Mouse (Mus musculus): Measurements from ENCODE around the gene Adgrb2. TPM values are rescaled to one million over a fixed set of nuclear protein-coding genes. Genes with fewer than 3 reads are reported as not detected.

Adgrb2 gene
- polyA plus RNA-seq, 1 experiment from 2014 or later: 3.1 TPM

DNA sequence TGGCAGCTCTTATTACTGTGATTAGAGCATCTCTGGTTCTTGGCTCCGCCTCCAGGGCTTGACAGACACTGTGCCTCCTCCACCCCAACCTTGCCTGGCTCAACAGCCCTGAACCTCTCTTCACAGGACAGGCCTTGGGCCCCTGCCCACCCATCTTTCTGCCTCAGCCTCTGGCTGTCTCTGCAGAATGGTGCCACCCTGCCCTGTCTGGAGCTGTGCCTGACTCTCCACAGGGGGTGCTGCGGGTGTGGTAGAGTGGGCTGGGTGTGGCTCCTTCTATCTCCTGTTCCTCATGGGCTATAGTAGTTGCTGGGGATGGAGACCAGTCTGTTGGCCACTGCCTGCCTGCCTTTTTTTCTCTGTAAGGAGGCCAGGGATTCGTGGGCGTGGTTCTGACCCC, 31.3 kb downstream of the Adgrb2 start:
- no peak for DNase-seq (ENCODE audit: low spot score)
- Histone ChIP-seq H3K27me3 (ENCODE audit: insufficient read depth, poor library complexity, severe bottlenecking) (peaks cover 46% of the 10 kb centered on the region), H3K27ac (no peak overlapping the region), H3K36me3 (peaks cover 12% of the 10 kb centered on the region), H3K4me3 (no peak overlapping the region), H3K4me1 (replicated peaks) (peaks cover 40% of the 10 kb centered on the region), H3K9me3 (no peaks in the 10 kb centered on the region)
- WGBS: 60% methylated on average over 4 of the region's 4 CpGs

DNA sequence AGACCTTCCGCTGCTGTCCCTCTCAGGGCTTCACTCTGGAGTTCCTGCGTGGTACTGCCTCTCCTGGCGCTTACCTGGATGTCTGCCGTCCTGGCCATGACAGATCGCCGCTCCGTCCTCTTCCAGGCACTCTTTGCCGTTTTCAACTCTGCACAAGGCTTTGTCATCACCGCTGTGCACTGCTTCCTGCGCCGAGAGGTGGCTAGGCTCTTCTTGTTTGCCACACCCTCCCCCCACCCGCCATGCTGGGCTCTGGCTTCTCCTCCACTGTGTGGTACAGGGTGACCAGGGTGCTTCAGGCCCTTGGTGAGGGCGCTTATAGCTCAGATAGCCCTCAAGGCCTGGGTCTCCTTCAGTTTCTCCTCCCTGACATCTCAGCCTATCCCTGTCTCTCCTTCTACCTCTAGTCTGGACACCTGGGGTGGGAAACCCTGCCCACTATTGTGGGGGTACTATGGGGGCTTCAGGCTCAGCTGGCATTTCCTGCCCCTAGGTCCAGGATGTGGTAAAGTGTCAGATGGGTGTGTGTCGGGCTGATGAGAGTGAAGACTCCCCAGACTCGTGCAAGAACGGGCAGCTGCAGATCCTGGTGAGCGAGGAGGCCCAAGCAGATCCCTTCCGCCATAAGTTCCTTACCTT, 32.5 kb downstream of the Adgrb2 start:
- DNase-seq (ENCODE audit: low spot score): no peak
- Histone ChIP-seq H3K4me1 (replicated peaks) (peaks cover 47% of the 10 kb centered on the region), H3K36me3 (peaks cover 2% of the 10 kb centered on the region), H3K4me3 (no peak overlapping the region), H3K27me3 (ENCODE audit: insufficient read depth, poor library complexity, severe bottlenecking) (peaks cover 41% of the 10 kb centered on the region), H3K27ac (no peak overlapping the region), H3K9me3 (no peaks in the 10 kb centered on the region)
- WGBS: 70% methylated on average over 18 of the region's 18 CpGs

- H3K27me3 ChIP-seq (ENCODE audit: insufficient read depth, poor library complexity, severe bottlenecking): peaks cover 5% of the 10 kb centered on the region; the same call in 1 of the 2 replicates
- H3K9me3 ChIP-seq: no peaks in the 10 kb centered on the region
- no peak overlapping the region for H3K27ac ChIP-seq
- no peaks in the 10 kb centered on the region for H3K36me3 ChIP-seq
- H3K4me1 ChIP-seq (replicated peaks): peaks cover 20% of the 10 kb centered on the region
- WGBS: 84% methylated on average over 8 of the region's 8 CpGs
- no peak for DNase-seq (ENCODE audit: low spot score)
- H3K4me3 ChIP-seq: no peak overlapping the region
These were observed 38.3 kb downstream of the Adgrb2 start for GRCm38 (mm10) chr4:130022952-130023351.

GRCm38 (mm10) chr4:130023511-130024231, 39.0 kb downstream of the Adgrb2 start:
- Histone ChIP-seq H3K4me3 (no peak overlapping the region), H3K27ac (no peak overlapping the region), H3K36me3 (no peaks in the 10 kb centered on the region), H3K27me3 (ENCODE audit: insufficient read depth, poor library complexity, severe bottlenecking) (peaks cover 3% of the 10 kb centered on the region; the same call in 1 of the 2 replicates), H3K9me3 (no peaks in the 10 kb centered on the region), H3K4me1 (replicated peaks) (peaks cover 27% of the 10 kb centered on the region)
- 77% methylated on average over 10 of the region's 10 CpGs for WGBS
- no peak for DNase-seq (ENCODE audit: low spot score)

DNA sequence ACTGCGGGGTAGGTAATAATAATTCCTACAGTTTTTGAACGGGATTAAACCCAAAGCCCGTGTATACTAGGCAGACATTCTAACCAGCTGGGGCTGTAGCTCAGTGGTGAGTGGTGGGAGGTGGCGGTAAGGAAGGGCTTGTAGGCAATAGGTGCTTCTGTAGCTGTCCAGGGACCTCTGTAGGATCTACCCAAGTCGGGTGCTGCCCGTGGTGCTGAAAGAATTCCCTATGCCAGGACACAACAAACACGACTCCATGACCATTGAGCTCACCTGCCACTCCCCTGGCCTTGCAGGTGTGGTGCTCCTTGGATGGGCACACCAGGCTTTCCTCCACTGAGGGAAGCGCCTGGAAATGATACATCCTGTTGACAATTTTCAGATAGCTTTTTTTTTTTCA, 40.9 kb downstream of the Adgrb2 start:
- no peak for DNase-seq (ENCODE audit: low spot score)
- no peaks in the 10 kb centered on the region for H3K9me3 ChIP-seq
- H3K36me3 ChIP-seq: no peaks in the 10 kb centered on the region
- H3K27me3 ChIP-seq (ENCODE audit: insufficient read depth, poor library complexity, severe bottlenecking): no peaks in the 10 kb centered on the region
- no peak overlapping the region for H3K4me3 ChIP-seq
- peaks cover 30% of the 10 kb centered on the region for H3K4me1 ChIP-seq (replicated peaks)
- 46% methylated on average over 8 of the region's 8 CpGs for WGBS
- H3K27ac ChIP-seq: no peak overlapping the region

DNA sequence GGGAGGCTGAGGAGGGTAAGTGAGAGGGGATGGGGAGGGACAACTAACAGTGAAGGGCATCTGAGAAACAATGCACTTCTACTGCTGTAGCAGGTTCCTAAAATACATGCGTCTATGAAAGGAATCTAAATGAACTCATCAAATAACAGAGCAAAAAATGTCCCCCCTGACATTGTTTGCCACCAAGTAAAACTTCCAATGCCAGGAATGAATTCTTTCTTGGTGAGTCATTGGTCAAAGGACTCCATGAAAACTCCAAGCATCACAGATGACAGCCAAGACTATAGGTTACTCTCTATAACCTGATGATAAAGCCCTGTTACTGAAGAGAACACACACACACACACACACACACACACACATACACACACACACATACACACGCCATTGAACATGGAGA, 46.5 kb downstream of the Adgrb2 start:
- no peaks in the 10 kb centered on the region for H3K36me3 ChIP-seq
- no peaks in the 10 kb centered on the region for H3K9me3 ChIP-seq
- peaks cover 34% of the 10 kb centered on the region for H3K4me1 ChIP-seq (replicated peaks)
- no peak overlapping the region for H3K27ac ChIP-seq
- WGBS: 93% methylated on average over 2 of the region's 2 CpGs
- peaks cover 33% of the 10 kb centered on the region for H3K27me3 ChIP-seq (ENCODE audit: insufficient read depth, poor library complexity, severe bottlenecking)
- no peak for DNase-seq (ENCODE audit: low spot score)
- no peak overlapping the region for H3K4me3 ChIP-seq

- 59% methylated on average over 7 of the region's 7 CpGs for WGBS
- H3K36me3 ChIP-seq: no peaks in the 10 kb centered on the region
- no peak overlapping the region for H3K4me3 ChIP-seq
- no peaks in the 10 kb centered on the region for H3K9me3 ChIP-seq
- H3K4me1 ChIP-seq (replicated peaks): peaks cover 34% of the 10 kb centered on the region
- H3K27ac ChIP-seq: no peak overlapping the region
- DNase-seq (ENCODE audit: low spot score): no peak
- H3K27me3 ChIP-seq (ENCODE audit: insufficient read depth, poor library complexity, severe bottlenecking): peaks cover 51% of the 10 kb centered on the region
These were observed 48.8 kb downstream of the Adgrb2 start for GRCm38 (mm10) chr4:130033496-130033895.

DNA sequence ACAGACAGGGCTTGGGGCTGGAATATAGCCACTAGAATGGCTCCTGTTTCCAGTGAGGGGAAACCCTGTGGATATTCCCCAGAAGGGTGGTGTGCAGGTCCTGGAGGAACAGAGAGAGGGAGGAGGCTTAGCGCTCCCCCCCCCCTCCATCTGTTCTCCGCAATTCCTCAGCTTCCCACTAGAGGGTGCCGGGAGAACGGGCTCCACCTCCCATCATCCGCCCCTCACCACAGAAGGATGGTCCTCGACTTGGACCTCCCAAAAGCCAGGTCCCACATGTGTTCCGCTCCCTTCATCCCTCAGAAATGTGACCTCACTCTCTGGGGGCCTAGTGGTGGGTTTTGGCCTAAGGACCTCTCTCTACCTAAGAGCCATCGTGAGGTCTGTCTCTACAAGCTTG, 51.4 kb downstream of the Adgrb2 start:
- H3K4me3 ChIP-seq: no peak overlapping the region
- 5% methylated on average over 8 of the region's 8 CpGs for WGBS
- peak overlapping the region; percentile 25; the same call in 1 of the 2 replicates for H3K27ac ChIP-seq
- H3K9me3 ChIP-seq: no peaks in the 10 kb centered on the region
- H3K36me3 ChIP-seq: no peaks in the 10 kb centered on the region
- DNase-seq (ENCODE audit: low spot score): peak; percentile 72
- H3K4me1 ChIP-seq (replicated peaks): peaks cover 30% of the 10 kb centered on the region
- peaks cover 51% of the 10 kb centered on the region for H3K27me3 ChIP-seq (ENCODE audit: insufficient read depth, poor library complexity, severe bottlenecking)

GRCm38 (mm10) chr4:130036573-130037401, 52.1 kb downstream of the Adgrb2 start:
- H3K4me3 ChIP-seq: peak overlapping the region; percentile 21
- H3K27ac ChIP-seq: peak overlapping the region; percentile 25; the same call in 1 of the 2 replicates
- H3K27me3 ChIP-seq (ENCODE audit: insufficient read depth, poor library complexity, severe bottlenecking): peaks cover 51% of the 10 kb centered on the region
- no peaks in the 10 kb centered on the region for H3K9me3 ChIP-seq
- H3K36me3 ChIP-seq: no peaks in the 10 kb centered on the region
- peak; percentile 25 for DNase-seq (ENCODE audit: low spot score)
- 11% methylated on average over 23 of the region's 23 CpGs for WGBS
- peaks cover 30% of the 10 kb centered on the region for H3K4me1 ChIP-seq (replicated peaks)

GRCm38 (mm10) chr4:130039351-130039750, 54.7 kb downstream of the Adgrb2 start:
- WGBS: 49% methylated on average over 5 of the region's 5 CpGs
- peaks cover 32% of the 10 kb centered on the region for H3K4me1 ChIP-seq (replicated peaks)
- no peaks in the 10 kb centered on the region for H3K9me3 ChIP-seq
- no peak for DNase-seq (ENCODE audit: low spot score)
- H3K27ac ChIP-seq: no peak overlapping the region
- H3K27me3 ChIP-seq (ENCODE audit: insufficient read depth, poor library complexity, severe bottlenecking): peaks cover 35% of the 10 kb centered on the region
- H3K36me3 ChIP-seq: no peaks in the 10 kb centered on the region
- H3K4me3 ChIP-seq: no peak overlapping the region

DNA sequence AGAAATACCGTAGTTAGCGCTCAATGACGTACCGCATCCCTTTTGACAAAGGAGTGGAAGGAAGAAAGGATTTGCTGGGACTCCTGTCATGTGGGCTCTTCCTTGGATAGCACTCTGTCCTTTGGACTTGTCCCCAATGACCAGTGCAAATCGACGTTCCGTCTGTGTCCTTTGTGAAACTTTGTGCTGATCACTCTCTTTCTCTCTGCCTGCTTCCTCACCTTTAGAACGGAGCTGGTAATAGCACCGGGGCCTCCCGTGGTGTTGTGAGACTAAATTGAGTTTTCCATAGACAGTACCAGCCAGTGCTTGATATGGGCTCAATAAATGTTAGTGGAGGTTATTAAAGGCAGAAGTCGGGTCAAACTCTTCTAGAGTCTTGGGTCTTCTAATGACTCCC, 56.4 kb downstream of the Adgrb2 start:
- H3K4me3 ChIP-seq: no peak overlapping the region
- peaks cover 28% of the 10 kb centered on the region for H3K27me3 ChIP-seq (ENCODE audit: insufficient read depth, poor library complexity, severe bottlenecking)
- no peak overlapping the region for H3K27ac ChIP-seq
- H3K9me3 ChIP-seq: no peaks in the 10 kb centered on the region
- no peaks in the 10 kb centered on the region for H3K36me3 ChIP-seq
- H3K4me1 ChIP-seq (replicated peaks): peaks cover 37% of the 10 kb centered on the region
- DNase-seq (ENCODE audit: low spot score): no peak
- WGBS: 85% methylated on average over 11 of the region's 11 CpGs

- H3K4me3 ChIP-seq: no peak overlapping the region
- 81% methylated on average over 9 of the region's 9 CpGs for WGBS
- H3K4me1 ChIP-seq (replicated peaks): peaks cover 52% of the 10 kb centered on the region
- peaks cover 40% of the 10 kb centered on the region for H3K27me3 ChIP-seq (ENCODE audit: insufficient read depth, poor library complexity, severe bottlenecking)
- DNase-seq (ENCODE audit: low spot score): no peak
- H3K27ac ChIP-seq: 0 out of 2 replicates have a peak overlapping the region, but pooled peaks have one; percentile 30
- H3K9me3 ChIP-seq: no peaks in the 10 kb centered on the region
- no peaks in the 10 kb centered on the region for H3K36me3 ChIP-seq
These were observed 59.5 kb downstream of the Adgrb2 start for GRCm38 (mm10) chr4:130044211-130044610.

- Histone ChIP-seq H3K27me3 (ENCODE audit: insufficient read depth, poor library complexity, severe bottlenecking) (peaks cover 50% of the 10 kb centered on the region), H3K4me3 (no peak overlapping the region), H3K4me1 (replicated peaks) (peaks cover 65% of the 10 kb centered on the region), H3K9me3 (no peaks in the 10 kb centered on the region), H3K27ac (peak overlapping the region; percentile 64), H3K36me3 (no peaks in the 10 kb centered on the region)
- peak; percentile 33 for DNase-seq (ENCODE audit: low spot score)
- WGBS: 17% methylated on average over 14 of the region's 14 CpGs
These were observed 60.9 kb downstream of the Adgrb2 start for GRCm38 (mm10) chr4:130045609-130046008.

Data from hindbrain, embryonic 10.5 days (tissue).